In genomic region chr15:79108421-79109320, GRCm38 (mm10) we compare ENCODE assay signal across 8 mouse cellular contexts. TPM values are rescaled to one million over a fixed set of nuclear protein-coding genes. Genes with fewer than 3 reads are reported as not detected.
A peak's percentile ranks its signal among the peaks of the same experiment; 100 is the strongest.
DNase-seq lines count a peak whose midpoint lies in the region; ATAC-seq and TF ChIP-seq lines count a peak whose summit lies in the region.

Gene Micall1, plus strand, starts transcription at chr15:79108898.

- H3K9ac ChIP-seq in heart, embryonic 14.5 days (ENCODE audit: low read length): peak within 1 kb of the TSS; percentile 99
- peak within 1 kb of the TSS; percentile 89 for H3K9ac ChIP-seq in kidney, postnatal 0 days (ENCODE audit: low read depth, low read length)
- H3K9ac ChIP-seq in liver, embryonic 14.5 days (replicated peaks): peak within 1 kb of the TSS; percentile 64

- H3K27me3 ChIP-seq in heart, embryonic 14.5 days (ENCODE audit: control insufficient read depth, insufficient read depth, low read length): no peaks in the 10 kb centered on the region
- no peaks in the 10 kb centered on the region for H3K27me3 ChIP-seq in kidney, postnatal 0 days (ENCODE audit: insufficient read depth, low read length)
- peaks cover 2% of the 10 kb centered on the region; the same call in 1 of the 2 replicates for H3K27me3 ChIP-seq in liver, embryonic 14.5 days (ENCODE audit: control insufficient read depth, insufficient read depth, low read length)

- 0 out of 2 replicates have a peak, but pooled peaks have one; percentile 52 for ATAC-seq in erythroid progenitor cell, adult 5-6 weeks (replicated peaks; ENCODE audit: low FRiP score, poor library complexity, severe bottlenecking)
- peak; percentile 71 for ATAC-seq in heart, embryonic 14.5 days (ENCODE audit: insufficient number of reproducible peaks, insufficient read depth, low FRiP score, low read depth)
- ATAC-seq in kidney, postnatal 0 days (replicated peaks; ENCODE audit: low FRiP score, low read depth): peak; percentile 85
- peak; percentile 75 for ATAC-seq in liver, embryonic 14.5 days (ENCODE audit: insufficient read depth)

- peak within 1 kb of the TSS; percentile 94 to 95 for H3K4me3 ChIP-seq in heart, embryonic 14.5 days (ENCODE audit: control insufficient read depth in 1 of 2, insufficient read depth in 1 of 2, low read depth in 1 of 2, low read length in 2 of 2)
- H3K4me3 ChIP-seq in kidney, postnatal 0 days (replicated peaks; ENCODE audit: low read depth, low read length): peak within 1 kb of the TSS; percentile 82
- peak within 1 kb of the TSS; percentile 63 to 67 for H3K4me3 ChIP-seq in liver, embryonic 14.5 days (ENCODE audit: insufficient read depth in 1 of 2, low read depth in 2 of 2, low read length in 2 of 2)

- peak within 1 kb of the TSS; percentile 95 for H3K4me2 ChIP-seq in heart, embryonic 14.5 days (ENCODE audit: low read length)
- peak within 1 kb of the TSS; percentile 86 for H3K4me2 ChIP-seq in kidney, postnatal 0 days (ENCODE audit: low read length)
- peak within 1 kb of the TSS; percentile 92 for H3K4me2 ChIP-seq in liver, embryonic 14.5 days (ENCODE audit: low read depth)

- H3K4me1 ChIP-seq in heart, embryonic 14.5 days (ENCODE audit: control insufficient read depth in 2 of 2, insufficient read depth in 2 of 2, low read length in 2 of 2): peaks cover 26 to 37% of the 10 kb centered on the region in 2 experiments
- peaks cover 18% of the 10 kb centered on the region for H3K4me1 ChIP-seq in kidney, postnatal 0 days (replicated peaks; ENCODE audit: insufficient read depth, low read length)
- peaks cover 7 to 25% of the 10 kb centered on the region in 2 experiments for H3K4me1 ChIP-seq in liver, embryonic 14.5 days (replicated peaks; ENCODE audit: control insufficient read depth in 2 of 2, insufficient read depth in 2 of 2, low read length in 1 of 2)

- H3K36me3 ChIP-seq in heart, embryonic 14.5 days (ENCODE audit: control insufficient read depth, insufficient read depth, low read length): peaks cover 12% of the 10 kb centered on the region
- no peaks in the 10 kb centered on the region for H3K36me3 ChIP-seq in kidney, postnatal 0 days (ENCODE audit: insufficient read depth, low read length)
- no peaks in the 10 kb centered on the region for H3K36me3 ChIP-seq in liver, embryonic 14.5 days (replicated peaks; ENCODE audit: control insufficient read depth, insufficient read depth, low read depth)

- peak within 1 kb of the TSS; percentile 95 to 98 for H3K27ac ChIP-seq in heart, embryonic 14.5 days (replicated peaks in 1 of 2; ENCODE audit: control insufficient read depth in 1 of 2, insufficient read depth in 1 of 2, low read depth in 2 of 2, low read length in 2 of 2)
- H3K27ac ChIP-seq in kidney, postnatal 0 days: peak within 1 kb of the TSS; percentile 89
- no peak within 1 kb of the TSS for H3K27ac ChIP-seq in liver, embryonic 14.5 days

- peak; percentile 78 for DNase-seq in CD4-positive helper T cell, adult 2 months (ENCODE audit: low read depth, low spot score)
- DNase-seq in adrenal gland, postnatal 36 days: peak; percentile 92
- DNase-seq in kidney, postnatal 0 days (ENCODE audit: low spot score): peak; percentile 59
- peak in 2 of 3 experiments; percentile 34 to 38 for DNase-seq in liver, embryonic 14.5 days (ENCODE audit: low read depth in 3 of 3, low spot score in 3 of 3)
- peak; percentile 65 for DNase-seq in neural tube, embryonic 10.5 days (ENCODE audit: extremely low spot score, low spot score)
- peak; percentile 54 to 56 for DNase-seq in thymus, adult 18-20 months

- under 1% methylated on average over 48 of the region's 85 CpGs for WGBS in heart, embryonic 14.5 days
- under 1% methylated on average over 56 of the region's 85 CpGs for WGBS in kidney, postnatal 0 days
- WGBS in liver, embryonic 14.5 days (ENCODE audit: insufficient replicate concordance): under 1% methylated on average over 68 of the region's 85 CpGs

- no peaks in the 10 kb centered on the region for H3K9me3 ChIP-seq in heart, embryonic 14.5 days (ENCODE audit: control insufficient read depth, low read length)
- H3K9me3 ChIP-seq in kidney, postnatal 0 days (replicated peaks; ENCODE audit: low read length): no peaks in the 10 kb centered on the region
- H3K9me3 ChIP-seq in liver, embryonic 14.5 days (ENCODE audit: control insufficient read depth, low read length): no peaks in the 10 kb centered on the region

- no peak for TF ChIP-seq EP300 in liver, embryonic 14.5 days (IDR thresholded peaks at IDR 0.05; ENCODE audit: low read depth)

- no peak for TF ChIP-seq CTCF in kidney, postnatal 0 days (IDR thresholded peaks at IDR 0.05; ENCODE audit: low read depth)
- no peak for TF ChIP-seq CTCF in liver, embryonic 14.5 days (IDR thresholded peaks at IDR 0.05; ENCODE audit: low read depth)

RNA-seq across cellular contexts. Expression of gene Micall1, which starts in this region (rescaled TPM):
- 10 to 100 TPM; 41.3 to 51.4 TPM for total RNA-seq in adrenal gland, postnatal 36 days (2021)
- total RNA-seq in erythroid progenitor cell, adult 5-6 weeks (2015; ENCODE audit: low replicate concordance): 0.72 TPM in 1 of 2 replicates, not detected in the other
- total RNA-seq in erythroid progenitor cell, adult 5-6 weeks (2017; ENCODE audit: low replicate concordance): 1.7 and 4.1 TPM in 2 replicates
- 18.9 and 20.2 TPM in 2 replicates for polyA plus RNA-seq in heart, embryonic 14.5 days (2014; fragmentation: Nextera tagmentation; extraction: Ambion mirVana)
- 5.9 and 6.6 TPM in 2 replicates for polyA plus RNA-seq in kidney, postnatal 0 days (2015; fragmentation: Nextera tagmentation; extraction: Ambion mirVana)
- polyA plus RNA-seq in liver, embryonic 14.5 days (2012; rRNA removed): 1.6 and 1.7 TPM in 2 replicates
- polyA plus RNA-seq in liver, embryonic 14.5 days (2014; fragmentation: Nextera tagmentation; extraction: Ambion mirVana): 0.69 and 0.71 TPM in 2 replicates

Comparison
In these comparisons a context has a peak if more than half of its experiments do, and no peak if none do; other contexts are left out.
1. RNA of gene Micall1 (total RNA-seq): 41.3 to 51.4 TPM in adrenal gland, postnatal 36 days; 0.72 to 4.1 TPM in erythroid progenitor cell, adult 5-6 weeks; every median in the first group is over 4 times any median in the second.
2. DNase-seq: peak in every context shown above with its lines; median percentile 92 in adrenal gland, postnatal 36 days; 78 in CD4-positive helper T cell, adult 2 months; 65 in neural tube, embryonic 10.5 days; 59 in kidney, postnatal 0 days; 55 in thymus, adult 18-20 months; 36 in liver, embryonic 14.5 days.
3. Peak in every context shown above with its lines, with median percentiles within 50 percentile points of each other: ATAC-seq, H3K4me2 ChIP-seq, H3K4me3 ChIP-seq and H3K9ac ChIP-seq.